Mouse (Mus musculus): ENCODE results near the gene B9d2. TPM values are rescaled to one million over a fixed set of nuclear protein-coding genes. Genes with fewer than 3 reads are reported as not detected.

The B9d2 gene
- polyA plus RNA-seq, 1 experiment: 40.8 TPM

DNA sequence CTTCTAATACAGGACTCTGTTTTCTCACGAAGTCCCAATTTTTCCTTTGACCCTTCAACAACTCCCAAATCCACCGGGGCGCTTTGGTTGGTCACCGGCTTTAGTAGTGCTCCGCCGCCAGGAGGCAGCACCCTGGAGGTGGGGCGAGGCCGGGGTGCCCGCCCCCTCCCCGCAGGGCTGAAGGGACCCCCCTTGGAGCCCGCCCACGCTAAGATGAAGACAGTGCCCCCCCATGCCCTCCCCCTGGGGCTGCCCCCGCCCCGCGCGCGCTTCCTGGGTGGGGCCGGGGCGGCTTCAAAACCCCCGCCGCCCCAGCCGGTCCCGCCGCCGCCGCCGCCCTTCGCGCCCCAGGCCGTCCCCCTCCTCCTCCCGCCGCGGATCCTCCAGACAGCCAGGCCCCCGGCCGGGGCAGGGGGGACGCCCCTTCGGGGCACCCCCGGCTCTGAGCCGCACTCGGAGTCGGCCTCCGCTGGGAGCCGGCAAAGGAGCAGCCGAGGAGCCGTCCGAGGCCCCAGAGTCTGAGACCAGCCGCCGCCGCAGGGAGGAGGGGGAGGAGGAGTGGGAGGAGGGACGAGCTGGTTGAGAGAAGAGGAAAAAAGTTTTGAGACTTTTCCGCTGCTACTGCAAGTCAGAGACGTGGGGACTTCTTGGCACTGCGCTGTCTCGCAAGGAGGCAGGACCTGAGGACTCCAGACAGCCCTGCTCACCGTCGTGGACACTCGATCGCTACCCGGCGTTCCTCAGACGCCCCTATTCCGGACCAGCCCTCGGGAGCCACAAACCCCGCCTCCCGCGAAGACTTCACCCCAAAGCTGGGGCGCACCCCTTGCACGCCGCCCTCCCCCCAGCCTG, 6.3 kb downstream of the B9d2 start, which contains the start of gene Tgfb1:
Gene Tgfb1, plus strand, starts transcription at position 323 of the 852 bp plus-strand sequence.
- H3K27ac ChIP-seq (ENCODE audit: control insufficient read depth, insufficient read depth, low read depth, low read length, poor library complexity): peak within 1 kb of the TSS; percentile 95
- H3K4me1 ChIP-seq (ENCODE audit: control insufficient read depth, insufficient read depth, low read length): peaks cover 17% of the 10 kb centered on the region
- TF ChIP-seq CTCF (IDR thresholded peaks at IDR 0.05; ENCODE audit: control insufficient read depth, insufficient read depth, low read length) (peak; percentile 61), POLR2A (IDR thresholded peaks at IDR 0.05; ENCODE audit: borderline replicate concordance, control insufficient read depth, low read depth, low read length) (peak; percentile 80; the same call in 1 of the 2 replicates)
- H3K4me3 ChIP-seq (replicated peaks; ENCODE audit: control insufficient read depth, low read depth, low read length): peak within 1 kb of the TSS; percentile 96
- under 1% methylated on average over 68 of the region's 69 CpGs for WGBS

DNA sequence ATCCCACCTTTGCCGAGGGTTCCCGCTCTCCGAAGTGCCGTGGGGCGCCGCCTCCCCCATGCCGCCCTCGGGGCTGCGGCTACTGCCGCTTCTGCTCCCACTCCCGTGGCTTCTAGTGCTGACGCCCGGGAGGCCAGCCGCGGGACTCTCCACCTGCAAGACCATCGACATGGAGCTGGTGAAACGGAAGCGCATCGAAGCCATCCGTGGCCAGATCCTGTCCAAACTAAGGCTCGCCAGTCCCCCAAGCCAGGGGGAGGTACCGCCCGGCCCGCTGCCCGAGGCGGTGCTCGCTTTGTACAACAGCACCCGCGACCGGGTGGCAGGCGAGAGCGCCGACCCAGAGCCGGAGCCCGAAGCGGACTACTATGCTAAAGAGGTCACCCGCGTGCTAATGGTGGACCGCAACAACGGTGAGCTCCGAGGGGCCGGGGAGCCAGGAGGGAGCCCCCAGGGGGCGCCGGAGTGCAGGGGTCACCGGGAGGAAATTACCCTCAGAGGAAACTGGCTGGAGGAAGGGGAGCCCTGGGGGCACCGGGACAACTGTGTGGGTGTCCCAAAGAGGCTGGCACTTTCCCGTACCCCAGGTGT, 7.3 kb downstream of the B9d2 start:
- TF ChIP-seq CTCF (IDR thresholded peaks at IDR 0.05; ENCODE audit: control insufficient read depth, insufficient read depth, low read length): peak; percentile 24; the same call in 1 of the 2 replicates
- peak; percentile 5; the same call in 1 of the 2 replicates for TF ChIP-seq POLR2A (IDR thresholded peaks at IDR 0.05; ENCODE audit: borderline replicate concordance, control insufficient read depth, low read depth, low read length)
- Histone ChIP-seq H3K4me3 (replicated peaks; ENCODE audit: control insufficient read depth, low read depth, low read length) (peak overlapping the region; percentile 96), H3K27ac (ENCODE audit: control insufficient read depth, insufficient read depth, low read depth, low read length, poor library complexity) (peak overlapping the region; percentile 95), H3K4me1 (ENCODE audit: control insufficient read depth, insufficient read depth, low read length) (peaks cover 12% of the 10 kb centered on the region)
- WGBS: under 1% methylated on average over 47 of the region's 47 CpGs

DNA sequence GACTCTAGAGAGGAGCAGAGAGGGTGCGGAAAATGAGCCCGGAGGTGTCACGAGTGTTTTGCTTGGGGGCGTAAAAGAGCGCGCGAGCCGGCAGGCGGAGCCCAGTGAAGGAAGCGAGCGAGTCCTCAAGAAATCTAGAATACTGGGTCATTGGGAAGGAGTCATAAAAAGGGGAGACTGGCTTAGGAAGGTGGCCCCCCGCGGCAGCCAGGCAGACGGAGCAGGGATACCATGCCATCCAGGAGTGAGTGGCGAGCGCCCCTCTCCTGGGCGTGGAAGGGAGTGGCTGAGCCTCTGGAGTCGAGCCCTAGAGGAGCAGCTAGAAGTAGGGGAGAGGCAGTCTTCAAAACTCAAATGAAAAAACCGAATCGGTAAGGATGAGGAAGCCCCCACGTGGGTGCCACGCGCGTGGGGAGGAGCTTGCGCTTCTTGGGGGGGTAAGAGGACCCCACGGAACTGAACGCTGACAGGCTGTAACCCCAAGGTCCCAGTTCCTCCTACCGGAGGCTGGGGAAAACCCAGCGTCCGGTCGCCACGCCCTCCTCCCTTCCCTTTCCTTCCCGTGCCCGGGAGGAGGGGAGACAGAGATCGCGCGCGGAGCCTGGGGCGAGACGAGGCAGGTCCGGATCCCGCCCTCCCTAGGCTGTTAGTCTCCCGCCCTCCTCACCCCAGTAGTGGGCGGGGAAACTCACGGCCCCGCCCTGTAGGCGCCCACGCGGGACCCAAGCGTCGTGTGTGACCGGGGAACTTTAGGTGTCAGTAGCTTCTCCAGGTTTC, 8.4 kb downstream of the B9d2 start:
- H3K27ac ChIP-seq (ENCODE audit: control insufficient read depth, insufficient read depth, low read depth, low read length, poor library complexity): peak overlapping the region; percentile 95
- peak; percentile 53; the same call in 1 of the 2 replicates for TF ChIP-seq POLR2A (IDR thresholded peaks at IDR 0.05; ENCODE audit: borderline replicate concordance, control insufficient read depth, low read depth, low read length)
- TF ChIP-seq CTCF (IDR thresholded peaks at IDR 0.05; ENCODE audit: control insufficient read depth, insufficient read depth, low read length): peak; percentile 15; the same call in 1 of the 2 replicates
- H3K4me1 ChIP-seq (ENCODE audit: control insufficient read depth, insufficient read depth, low read length): peaks cover 7% of the 10 kb centered on the region
- under 1% methylated on average over 51 of the region's 52 CpGs for WGBS
- H3K4me3 ChIP-seq (replicated peaks; ENCODE audit: control insufficient read depth, low read depth, low read length): peak overlapping the region; percentile 96

- H3K4me1 ChIP-seq (ENCODE audit: control insufficient read depth, insufficient read depth, low read length): peaks cover 3% of the 10 kb centered on the region; the same call in 1 of the 2 replicates
- 1% methylated on average over 12 of the region's 12 CpGs for WGBS
- TF ChIP-seq CTCF (IDR thresholded peaks at IDR 0.05; ENCODE audit: control insufficient read depth, insufficient read depth, low read length) (no peak), POLR2A (IDR thresholded peaks at IDR 0.05; ENCODE audit: borderline replicate concordance, control insufficient read depth, low read depth, low read length) (no peak)
- peak overlapping the region; percentile 96 for H3K4me3 ChIP-seq (replicated peaks; ENCODE audit: control insufficient read depth, low read depth, low read length)
- H3K27ac ChIP-seq (ENCODE audit: control insufficient read depth, insufficient read depth, low read depth, low read length, poor library complexity): peak overlapping the region; percentile 95
Observed at GRCm38 (mm10) chr7:25689603-25690021, 9.0 kb downstream of the B9d2 start.

DNA sequence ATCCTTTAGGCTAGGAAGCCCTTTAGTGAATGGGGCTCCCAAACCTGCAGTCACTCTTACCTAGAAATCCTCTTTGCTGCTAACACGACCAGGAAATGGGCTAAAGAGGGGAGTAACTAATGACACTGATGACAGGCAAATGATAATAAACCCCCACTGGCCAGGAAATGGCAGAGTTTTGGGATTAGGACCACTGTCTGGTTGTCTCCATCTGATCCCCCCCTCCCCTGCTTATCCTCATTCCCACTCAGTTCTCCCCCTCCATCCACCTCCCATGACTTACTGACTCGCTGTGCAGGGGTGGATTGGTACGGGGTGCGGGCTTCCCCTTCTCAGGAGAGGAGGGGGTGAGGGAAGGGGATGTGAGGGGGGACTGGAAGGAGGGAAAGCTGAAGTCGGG, 9.5 kb downstream of the B9d2 start:
- Histone ChIP-seq H3K4me1 (ENCODE audit: control insufficient read depth, insufficient read depth, low read length) (no peaks in the 10 kb centered on the region; the same call in 1 of the 2 replicates), H3K4me3 (replicated peaks; ENCODE audit: control insufficient read depth, low read depth, low read length) (peak overlapping the region; percentile 96), H3K27ac (ENCODE audit: control insufficient read depth, insufficient read depth, low read depth, low read length, poor library complexity) (peak overlapping the region; percentile 95)
- WGBS: 22% methylated on average over 5 of the region's 5 CpGs
- no peak for TF ChIP-seq POLR2A (IDR thresholded peaks at IDR 0.05; ENCODE audit: borderline replicate concordance, control insufficient read depth, low read depth, low read length)
- no peak for TF ChIP-seq CTCF (IDR thresholded peaks at IDR 0.05; ENCODE audit: control insufficient read depth, insufficient read depth, low read length)

DNA sequence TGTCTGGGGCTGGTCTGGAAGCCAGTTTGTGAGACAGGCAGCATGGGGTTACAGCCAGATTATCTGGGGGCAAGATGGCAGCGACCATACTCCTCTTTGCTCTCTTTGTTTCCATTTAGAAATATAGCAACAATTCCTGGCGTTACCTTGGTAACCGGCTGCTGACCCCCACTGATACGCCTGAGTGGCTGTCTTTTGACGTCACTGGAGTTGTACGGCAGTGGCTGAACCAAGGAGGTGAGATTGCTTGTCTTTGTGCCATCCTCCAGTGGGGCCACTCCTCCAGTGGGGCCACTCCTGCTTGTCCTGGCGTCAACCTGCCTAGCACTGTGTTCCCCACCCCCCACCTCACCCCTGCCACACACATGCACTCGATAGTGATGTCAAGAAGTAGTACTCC, 13.5 kb downstream of the B9d2 start:
- H3K4me3 ChIP-seq (replicated peaks; ENCODE audit: control insufficient read depth, low read depth, low read length): no peak overlapping the region
- TF ChIP-seq POLR2A (IDR thresholded peaks at IDR 0.05; ENCODE audit: borderline replicate concordance, control insufficient read depth, low read depth, low read length) (no peak), CTCF (IDR thresholded peaks at IDR 0.05; ENCODE audit: control insufficient read depth, insufficient read depth, low read length) (no peak)
- H3K27ac ChIP-seq (ENCODE audit: control insufficient read depth, insufficient read depth, low read depth, low read length, poor library complexity): no peak overlapping the region
- H3K4me1 ChIP-seq (ENCODE audit: control insufficient read depth, insufficient read depth, low read length): no peaks in the 10 kb centered on the region; the same call in 1 of the 2 replicates
- 83% methylated on average over 8 of the region's 8 CpGs for WGBS

DNA sequence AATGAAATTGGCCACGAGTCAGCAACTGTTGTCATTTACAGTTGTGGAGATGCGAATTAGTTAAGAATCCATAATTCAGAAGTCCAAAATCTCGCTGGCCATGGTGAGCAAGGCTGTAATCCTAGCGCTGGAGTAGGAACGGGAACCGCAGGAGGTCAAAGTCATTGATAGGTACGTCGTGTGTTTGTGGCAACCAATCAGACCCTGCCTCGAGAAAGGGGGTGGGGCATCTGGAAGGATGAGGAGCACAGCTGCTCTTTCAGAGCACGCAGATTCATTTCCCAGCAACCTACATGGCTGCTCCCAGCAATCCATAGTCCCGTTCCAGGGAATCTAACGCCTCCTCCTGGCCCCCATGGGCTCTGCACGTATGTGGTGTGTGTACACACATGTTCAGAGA, 19.3 kb downstream of the B9d2 start:
- 94% methylated on average over 13 of the region's 13 CpGs for WGBS
- H3K4me3 ChIP-seq (replicated peaks; ENCODE audit: control insufficient read depth, low read depth, low read length): no peak overlapping the region
- no peaks in the 10 kb centered on the region for H3K4me1 ChIP-seq (ENCODE audit: control insufficient read depth, insufficient read depth, low read length)
- no peak overlapping the region for H3K27ac ChIP-seq (ENCODE audit: control insufficient read depth, insufficient read depth, low read depth, low read length, poor library complexity)
- no peak for TF ChIP-seq POLR2A (IDR thresholded peaks at IDR 0.05; ENCODE audit: borderline replicate concordance, control insufficient read depth, low read depth, low read length)
- no peak for TF ChIP-seq CTCF (IDR thresholded peaks at IDR 0.05; ENCODE audit: control insufficient read depth, insufficient read depth, low read length)
